Mouse (Mus musculus) adrenal gland, adult 8-10 months (tissue): ENCODE data around the gene Filip1. TPM values are rescaled to one million over a fixed set of nuclear protein-coding genes. Genes with fewer than 3 reads are reported as not detected.

Experiments used
- total RNA-seq, 4 experiments: library from RNA; stranded (reverse); gene quantifications; 2 replicates each; pipeline ENCODE4 v1.2.4; 2022

The Filip1 gene
- total RNA-seq, 4 experiments from 2014 or later, result 42.4 to 85.0 (median 65.0) TPM

Other genes with a start within 250 kb of the Filip1 start
- 100 to 1,000 TPM; 110 to 141 (median 123) TPM for gene Tmem30a, start 219.3 kb downstream of the Filip1 start, total RNA-seq
- gene Senp6, start 54.1 kb upstream of the Filip1 start, total RNA-seq, result 100 to 1,000 TPM in 3 of 4 experiments, 10 to 100 TPM in 1; 98.7 to 133 (median 117) TPM
- gene Myo6, start 152.2 kb upstream of the Filip1 start, total RNA-seq, result 10 to 100 TPM; 27.8 to 51.3 (median 42.8) TPM